Mouse (Mus musculus) heart, postnatal 0 days (tissue): Measurements from ENCODE around the gene Mindy4. TPM values are rescaled to one million over a fixed set of nuclear protein-coding genes. Genes with fewer than 3 reads are reported as not detected.
A peak's percentile ranks its signal among the peaks of the same experiment; 100 is the strongest.

ENCODE experiments used
- ATAC-seq: fragments of 200-750 bp; cut with Nextera tagmentation; 2 replicates; pipeline ENCODE4 v1.8.0; 2017; ENCODE audit warnings: low read depth, moderate number of reproducible peaks, moderate library complexity; ENCODE audit not compliant: insufficient read depth
- DNase-seq: peaks from one replicate; pipeline ENCODE4 v3.0.0-alpha.2; 2016; ENCODE audit warnings: low spot score
- H3K27ac ChIP-seq: fragments of 300-500 bp; sonication (generic); 2 replicates; pipeline ENCODE4 v1.5.1; 2014; ENCODE audit warnings: low read depth, mild to moderate bottlenecking
- H3K27me3 ChIP-seq: fragments of 300-500 bp; sonication (generic); 2 replicates; pipeline ENCODE4 v1.6.1; 2014; ENCODE audit warnings: low read length, mixed read lengths; ENCODE audit not compliant: control insufficient read depth, insufficient read depth
- H3K36me3 ChIP-seq: fragments of 300-500 bp; sonication (generic); replicated peaks from 2 replicates; pipeline ENCODE4 v1.6.1; 2014; ENCODE audit warnings: low read length, mixed read lengths; ENCODE audit not compliant: control insufficient read depth, insufficient read depth
- H3K4me1 ChIP-seq: fragments of 300-500 bp; sonication (generic); 2 replicates; pipeline ENCODE4 v1.6.1; 2014; ENCODE audit warnings: antibody characterized with exemption; ENCODE audit not compliant: control insufficient read depth, insufficient read depth
- H3K4me2 ChIP-seq: fragments of 300-500 bp; sonication (generic); 2 replicates; pipeline ENCODE4 v1.6.1; 2014; ENCODE audit warnings: low read depth, mild to moderate bottlenecking, low read length, moderate library complexity
- H3K4me3 ChIP-seq: fragments of 300-500 bp; sonication (generic); 2 replicates; pipeline ENCODE4 v1.5.1; 2014; ENCODE audit warnings: low read depth, low read length
- H3K9ac ChIP-seq: fragments of 300-500 bp; sonication (generic); replicated peaks from 2 replicates; pipeline ENCODE4 v1.6.1; 2014; ENCODE audit warnings: low read depth, low read length, mixed read lengths
- H3K9me3 ChIP-seq: fragments of 300-500 bp; sonication (generic); replicated peaks from 2 replicates; pipeline ENCODE4 v1.6.1; 2016; ENCODE audit warnings: low read length; ENCODE audit not compliant: control insufficient read depth
- CTCF ChIP-seq: IDR thresholded peaks from 2 replicates; pipeline ENCODE4 v1.5.1; 2016; ENCODE audit warnings: antibody characterized with exemption, control low read depth, low read depth
- EP300 ChIP-seq: IDR thresholded peaks from 2 replicates; pipeline ENCODE4 v1.6.1; 2016; ENCODE audit warnings: antibody characterized with exemption, low read depth
- WGBS: fragments of 180-500 bp; shearing (Covaris S2); extraction: QIAGEN DNeasy Blood & Tissue Kit; methylation state at CpG from one replicate; pipeline ENCODE4 v1.1.7; 2014; 5-methylcytosine and 5-hydroxymethylcytosine counted together
- polyA plus RNA-seq: library from polyadenylated mRNA; unstranded; fragments of >200 nt; fragmentation: Nextera tagmentation; extraction: Ambion mirVana; gene quantifications from 2 replicates; pipeline ENCODE4 v1.2.1, GENCODE M21; 2015
- total RNA-seq: library from RNA; depleted of rRNA; stranded (reverse); fragments of >200 nt; gene quantifications from 2 replicates; pipeline ENCODE4 v1.2.3, GENCODE M21; 2014; ENCODE audit warnings: low replicate concordance

Gene Mindy4
- total and polyA plus RNA-seq, 2 experiments from 2014 or later: 3.9 to 31.2 TPM

- peak overlapping the region; percentile 34; the same call in 1 of the 2 replicates for H3K9ac ChIP-seq
- no peaks in the 10 kb centered on the region for H3K27me3 ChIP-seq
- ATAC-seq (no peak), DNase-seq (no peak)
- peaks cover 54% of the 10 kb centered on the region for H3K4me1 ChIP-seq
- peak overlapping the region; percentile 53 for H3K4me2 ChIP-seq
- H3K36me3 ChIP-seq: no peaks in the 10 kb centered on the region
- H3K9me3 ChIP-seq: no peaks in the 10 kb centered on the region
- no peak overlapping the region for H3K27ac ChIP-seq
- no peak for TF ChIP-seq CTCF
- TF ChIP-seq EP300: no peak
- WGBS: 52% methylated on average over 5 of the region's 5 CpGs
- peak overlapping the region; percentile 40 for H3K4me3 ChIP-seq
Observed at GRCm38 (mm10) chr6:55337242-55337641, 134.1 kb downstream of the Mindy4 start.

GRCm38 (mm10) chr6:55338077-55338476 lies 134.9 kb downstream of the Mindy4 start:
- Histone ChIP-seq H3K27me3 (no peaks in the 10 kb centered on the region), H3K9ac (peak overlapping the region; percentile 34; the same call in 1 of the 2 replicates), H3K9me3 (no peaks in the 10 kb centered on the region), H3K4me2 (peak overlapping the region; percentile 53), H3K4me1 (peaks cover 49% of the 10 kb centered on the region), H3K36me3 (no peaks in the 10 kb centered on the region), H3K4me3 (peak overlapping the region; percentile 40), H3K27ac (no peak overlapping the region)
- WGBS: 44% methylated on average over 6 of the region's 6 CpGs
- ATAC-seq (no peak), DNase-seq (no peak)
- TF ChIP-seq CTCF (no peak), EP300 (no peak)

DNA sequence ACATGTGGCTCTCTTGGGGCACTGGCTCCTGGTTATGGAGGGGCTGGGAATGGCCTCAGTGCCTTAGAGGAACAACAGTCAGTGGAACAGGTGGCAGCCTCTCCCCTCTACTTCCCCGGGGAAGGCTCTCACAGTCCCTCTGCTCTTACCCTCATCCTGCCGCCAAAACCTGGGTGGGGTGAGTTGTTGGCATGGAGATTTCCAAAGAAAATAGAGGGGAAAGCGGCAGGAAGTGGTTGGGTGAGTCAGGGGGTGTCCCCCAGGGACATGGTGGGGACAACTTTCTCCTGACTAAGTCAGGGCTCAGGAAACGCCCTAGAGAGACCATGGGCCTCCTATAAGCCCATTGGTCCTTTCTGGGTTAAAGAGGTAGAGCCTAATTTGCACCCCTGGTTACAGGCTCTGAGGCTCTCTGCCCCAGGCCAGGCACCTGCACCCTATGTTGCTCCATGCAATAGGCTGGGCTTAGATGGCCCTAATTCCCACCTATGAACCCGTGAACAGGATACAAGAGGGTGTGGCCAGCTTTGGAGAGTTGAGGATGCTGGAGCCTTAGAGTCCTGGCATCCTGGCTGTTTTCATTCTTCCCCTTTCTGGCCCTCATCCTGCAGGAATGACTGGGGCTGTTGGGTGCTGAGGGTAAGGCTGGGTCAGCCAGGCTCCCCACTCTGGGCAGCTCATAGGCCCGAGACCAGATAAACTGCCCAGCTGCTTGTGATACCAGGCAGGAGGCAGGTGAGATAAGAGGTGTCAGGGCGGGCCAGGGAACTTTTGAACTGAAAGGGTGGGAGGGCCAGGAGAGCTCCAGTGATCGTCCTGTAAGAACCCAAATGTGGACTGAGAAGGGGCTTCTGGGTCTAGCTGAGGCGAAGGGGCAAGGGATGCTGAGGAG lies 136.0 kb downstream of the Mindy4 start:
- H3K36me3 ChIP-seq: no peaks in the 10 kb centered on the region
- ATAC-seq: no peak
- no peak for TF ChIP-seq EP300
- no peak for TF ChIP-seq CTCF
- WGBS: 55% methylated on average over 9 of the region's 9 CpGs
- DNase-seq: no peak
- no peak overlapping the region; the same call in 1 of the 2 replicates for H3K9ac ChIP-seq
- no peak overlapping the region for H3K27ac ChIP-seq
- H3K4me2 ChIP-seq: peak overlapping the region; percentile 53
- no peaks in the 10 kb centered on the region for H3K9me3 ChIP-seq
- no peaks in the 10 kb centered on the region for H3K27me3 ChIP-seq
- H3K4me1 ChIP-seq: peaks cover 47% of the 10 kb centered on the region
- peak overlapping the region; percentile 40 for H3K4me3 ChIP-seq

- Histone ChIP-seq H3K4me3 (no peak overlapping the region), H3K27me3 (no peaks in the 10 kb centered on the region), H3K9me3 (no peaks in the 10 kb centered on the region), H3K4me1 (peaks cover 44% of the 10 kb centered on the region), H3K4me2 (0 out of 2 replicates have a peak overlapping the region, but pooled peaks have one; percentile 12), H3K27ac (peak overlapping the region; percentile 16), H3K36me3 (no peaks in the 10 kb centered on the region), H3K9ac (no peak overlapping the region)
- ATAC-seq (peak; percentile 56), DNase-seq (peak; percentile 63)
- TF ChIP-seq EP300 (no peak), CTCF (no peak)
- 15% methylated on average over 5 of the region's 5 CpGs for WGBS
Observed at GRCm38 (mm10) chr6:55341688-55342087, 138.5 kb downstream of the Mindy4 start.

GRCm38 (mm10) chr6:55342328-55342727 lies 139.1 kb downstream of the Mindy4 start:
- TF ChIP-seq EP300 (no peak), CTCF (no peak)
- peaks cover 37% of the 10 kb centered on the region for H3K4me1 ChIP-seq
- no peak overlapping the region for H3K27ac ChIP-seq
- H3K27me3 ChIP-seq: no peaks in the 10 kb centered on the region
- H3K4me3 ChIP-seq: no peak overlapping the region
- peak; percentile 31 for DNase-seq
- no peak overlapping the region for H3K9ac ChIP-seq
- no peak for ATAC-seq
- 46% methylated on average over 9 of the region's 9 CpGs for WGBS
- no peaks in the 10 kb centered on the region for H3K9me3 ChIP-seq
- no peak overlapping the region for H3K4me2 ChIP-seq
- no peaks in the 10 kb centered on the region for H3K36me3 ChIP-seq
